Mouse (Mus musculus): ENCODE measurements around the gene Lnpk. TPM values are rescaled to one million over a fixed set of nuclear protein-coding genes. Genes with fewer than 3 reads are reported as not detected.

Gene Lnpk
- total RNA-seq, 2 experiments from 2014 or later = 31.9 to 33.2 TPM

DNA sequence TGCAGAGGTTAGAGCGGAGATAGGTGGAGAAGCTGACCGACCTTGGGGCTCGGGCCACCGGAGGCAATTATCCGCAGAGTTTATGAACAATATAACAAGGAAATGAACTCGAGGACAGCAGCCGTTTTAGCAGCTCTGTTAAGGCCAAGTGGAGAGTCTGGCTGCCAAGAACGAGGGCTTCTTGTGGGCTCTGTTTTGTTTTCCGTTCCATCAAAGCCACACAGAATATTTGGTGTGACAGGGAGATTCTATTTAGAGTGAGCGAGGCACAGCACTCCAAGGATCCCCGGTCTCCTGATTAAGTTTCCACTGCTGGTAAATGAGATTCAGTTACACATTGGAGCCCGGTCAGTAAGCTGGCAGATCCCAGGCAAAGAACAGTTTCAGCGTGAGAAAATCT is 87.8 kb downstream of the Lnpk start:
- ATAC-seq (ENCODE audit: poor library complexity, severe bottlenecking) = no peak

DNA sequence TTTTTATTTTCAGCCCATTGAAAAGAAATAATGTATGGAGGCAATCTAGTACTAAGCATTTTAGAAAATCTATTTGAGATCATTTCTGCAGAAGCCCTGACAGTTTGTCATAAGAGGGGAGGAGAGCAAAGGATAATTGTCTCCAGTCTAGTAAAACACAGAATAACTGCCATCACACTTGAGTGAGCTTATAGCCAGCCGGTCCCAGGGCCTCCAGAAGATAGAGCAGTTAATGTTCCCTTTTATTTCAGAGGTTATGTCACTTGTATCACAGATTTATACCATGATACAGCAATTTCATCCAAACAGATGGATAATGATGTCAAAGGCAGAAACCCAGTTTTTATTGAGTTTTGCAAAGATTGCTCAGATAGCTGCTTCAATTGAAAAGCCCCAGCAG is 89.0 kb downstream of the Lnpk start:
- no peak for ATAC-seq (ENCODE audit: poor library complexity, severe bottlenecking)

DNA sequence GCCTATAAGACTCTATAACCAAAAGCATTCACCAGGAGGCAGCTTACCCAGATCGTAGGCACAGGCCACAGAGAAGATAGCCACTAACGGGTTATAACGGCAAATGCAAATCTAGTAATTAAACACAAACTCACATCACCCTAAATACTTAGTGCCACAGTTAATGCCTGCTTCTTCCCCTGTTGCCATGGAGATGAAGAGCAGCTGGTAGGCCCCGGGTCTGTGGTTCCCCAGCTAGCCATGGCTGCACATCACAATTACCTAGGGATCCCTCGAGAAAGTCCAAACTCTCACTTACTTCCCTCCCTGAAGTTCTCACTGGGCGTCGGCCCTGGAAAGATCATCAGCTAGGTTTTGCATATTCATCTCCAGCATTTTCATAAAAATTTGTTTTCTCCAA is 90.8 kb downstream of the Lnpk start:
- no peak for ATAC-seq (ENCODE audit: poor library complexity, severe bottlenecking)

DNA sequence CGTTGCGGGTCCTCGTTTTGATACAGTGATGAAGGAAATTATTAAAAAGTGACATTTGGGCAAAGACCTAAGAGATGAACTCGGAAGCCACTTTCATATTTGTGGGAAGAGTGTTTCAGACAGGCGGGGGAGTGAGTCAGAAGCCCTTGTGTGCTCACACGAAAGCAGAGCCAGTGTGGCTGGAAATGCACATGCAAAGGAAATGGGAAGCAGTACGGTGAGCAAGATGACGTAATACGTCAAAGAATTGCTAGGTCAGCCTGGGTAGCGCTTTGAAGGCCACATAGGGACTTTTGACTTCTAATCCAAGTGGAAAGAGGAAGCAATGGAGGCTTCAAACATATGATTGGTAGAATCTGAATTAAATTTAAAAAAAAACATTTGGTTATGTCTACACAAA is 96.6 kb downstream of the Lnpk start:
- ATAC-seq (ENCODE audit: poor library complexity, severe bottlenecking) = no peak

DNA sequence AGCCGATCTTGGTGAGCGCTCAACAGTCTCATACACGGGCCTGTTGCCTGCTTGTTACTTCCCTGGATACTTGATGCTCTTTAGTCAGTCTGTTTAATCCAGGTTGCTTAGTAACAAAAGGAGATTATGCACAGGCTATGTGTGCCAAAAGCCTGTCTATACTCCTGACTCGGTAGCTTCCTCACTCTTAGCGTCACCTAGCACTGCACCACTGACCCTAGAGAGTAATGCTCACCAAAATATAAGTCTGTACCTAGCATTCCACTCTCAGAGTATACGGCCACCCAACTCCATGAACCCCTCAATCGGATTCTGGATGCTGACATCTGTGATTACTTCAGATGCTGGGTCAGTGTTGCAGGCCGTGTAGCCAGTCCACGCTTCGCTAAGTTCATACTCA is 97.1 kb downstream of the Lnpk start:
- ATAC-seq (ENCODE audit: poor library complexity, severe bottlenecking) = no peak

Other genes starting within 250 kb of the Lnpk start
- not detected in 2 replicates for gene Evx2, start 80.1 kb upstream of the Lnpk start, total RNA-seq (2015)
- not detected in 2 replicates for gene Evx2, start 80.1 kb upstream of the Lnpk start, total RNA-seq (2017)
- not detected in 2 replicates for gene Hoxd13, start 88.9 kb upstream of the Lnpk start, total RNA-seq (2015)
- gene Hoxd13, start 88.9 kb upstream of the Lnpk start, total RNA-seq (2017) = not detected in 2 replicates
- gene Hoxd12, start 95.6 kb upstream of the Lnpk start, total RNA-seq (2015) = not detected in 2 replicates
- gene Hoxd12, start 95.6 kb upstream of the Lnpk start, total RNA-seq (2017) = not detected in 2 replicates
- gene Hoxd11, start 100.1 kb upstream of the Lnpk start, total RNA-seq (2015) = not detected in 2 replicates
- not detected in 2 replicates for gene Hoxd11, start 100.1 kb upstream of the Lnpk start, total RNA-seq (2017)
- gene Hoxd10, start 112.5 kb upstream of the Lnpk start, total RNA-seq (2015) = not detected in 2 replicates
- gene Hoxd10, start 112.5 kb upstream of the Lnpk start, total RNA-seq (2017) = not detected in 2 replicates
- not detected in 2 replicates for gene Hoxd9, start 118.3 kb upstream of the Lnpk start, total RNA-seq (2015)
- not detected in 2 replicates for gene Hoxd9, start 118.3 kb upstream of the Lnpk start, total RNA-seq (2017)
- gene Hoxd8, start 125.2 kb upstream of the Lnpk start, total RNA-seq (2015) = not detected in 2 replicates
- gene Hoxd8, start 125.2 kb upstream of the Lnpk start, total RNA-seq (2017) = not detected in 2 replicates
- not detected in 2 replicates for gene Hoxd3, start 132.5 kb upstream of the Lnpk start, total RNA-seq (2015)
- gene Hoxd3, start 132.5 kb upstream of the Lnpk start, total RNA-seq (2017) = 0.26 TPM in 1 of 2 replicates, not detected in the other
- gene Hoxd4, start 132.5 kb upstream of the Lnpk start, total RNA-seq (2015) = not detected in 2 replicates
- not detected in 2 replicates for gene Hoxd4, start 132.5 kb upstream of the Lnpk start, total RNA-seq (2017)
- not detected in 2 replicates for gene Gm28230, start 147.3 kb upstream of the Lnpk start, total RNA-seq (2015)
- gene Gm28230, start 147.3 kb upstream of the Lnpk start, total RNA-seq (2017) = not detected in 2 replicates
- not detected in 2 replicates for gene Hoxd1, start 183.5 kb upstream of the Lnpk start, total RNA-seq (2015)
- not detected in 2 replicates for gene Hoxd1, start 183.5 kb upstream of the Lnpk start, total RNA-seq (2017)
- 51.5 and 56.0 TPM in 2 replicates for gene Mtx2, start 246.4 kb upstream of the Lnpk start, total RNA-seq (2015)
- 13.4 and 15.6 TPM in 2 replicates for gene Mtx2, start 246.4 kb upstream of the Lnpk start, total RNA-seq (2017)

All from megakaryocyte, adult 5-6 weeks (primary cell).